Mouse (Mus musculus): Measurements from ENCODE around the gene Agtpbp1.

Agtpbp1 gene

GRCm38 (mm10) chr13:59533331-59533730, 51.7 kb downstream of the Agtpbp1 start:
- no peak for DNase-seq (ENCODE audit: low spot score in 2 of 2)

- no peak for DNase-seq (ENCODE audit: low spot score in 2 of 2)
Observed at GRCm38 (mm10) chr13:59531203-59531602, 53.8 kb downstream of the Agtpbp1 start.

- no peak for DNase-seq (ENCODE audit: low spot score in 2 of 2)
Observed at GRCm38 (mm10) chr13:59530491-59530890, 54.5 kb downstream of the Agtpbp1 start.

- no peak for DNase-seq (ENCODE audit: low spot score in 2 of 2)
Observed at GRCm38 (mm10) chr13:59521271-59522064, 63.6 kb downstream of the Agtpbp1 start.

DNA sequence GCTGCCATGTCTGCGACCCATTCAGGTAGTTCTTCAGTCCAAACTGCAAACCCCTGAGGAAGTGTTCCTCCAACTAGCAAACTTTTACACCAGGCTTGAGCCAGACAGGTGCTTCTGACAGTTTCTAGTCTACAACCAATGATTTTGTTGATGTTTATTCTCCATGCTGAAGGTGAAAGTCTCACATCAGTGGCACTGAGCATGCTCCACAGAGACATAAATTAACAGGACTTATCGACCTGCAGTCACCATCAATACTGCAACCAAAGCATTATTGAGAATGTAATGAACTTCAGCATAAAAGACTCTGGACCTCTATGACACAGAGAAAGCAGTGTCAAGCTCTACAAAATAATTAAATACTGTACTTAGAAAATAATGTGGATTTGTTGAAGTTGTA, 64.2 kb downstream of the Agtpbp1 start:
- DNase-seq (ENCODE audit: low spot score in 2 of 2): no peak

GRCm38 (mm10) chr13:59519479-59519878, 65.5 kb downstream of the Agtpbp1 start:
- no peak for DNase-seq (ENCODE audit: low spot score in 2 of 2)

GRCm38 (mm10) chr13:59518016-59518415, 67.0 kb downstream of the Agtpbp1 start:
- no peak for DNase-seq (ENCODE audit: low spot score in 2 of 2)

DNA sequence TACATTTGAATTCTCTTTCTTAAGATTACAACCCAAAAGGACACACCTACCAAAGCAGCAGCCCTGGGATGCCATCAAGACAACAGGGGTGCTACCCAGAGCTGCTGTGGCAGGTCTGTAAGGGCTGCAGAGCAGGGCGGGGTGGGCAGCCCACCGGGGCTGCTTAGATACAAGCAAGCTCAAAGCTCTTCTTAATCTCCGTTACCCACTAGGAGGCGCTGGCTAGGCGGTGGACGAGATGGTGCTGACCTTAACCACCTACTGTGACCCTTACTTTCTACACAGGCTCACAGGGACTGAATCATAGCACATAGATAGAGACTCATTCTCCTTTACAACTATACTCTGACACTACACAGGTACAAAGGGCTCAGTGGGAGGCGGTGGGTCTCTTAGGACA, 70.0 kb downstream of the Agtpbp1 start:
- no peak for DNase-seq (ENCODE audit: low spot score in 2 of 2)

GRCm38 (mm10) chr13:59509644-59510366, 75.2 kb downstream of the Agtpbp1 start:
- DNase-seq (ENCODE audit: low spot score in 2 of 2): no peak

GRCm38 (mm10) chr13:59508584-59508983, 76.4 kb downstream of the Agtpbp1 start:
- DNase-seq (ENCODE audit: low spot score in 2 of 2): no peak

- DNase-seq (ENCODE audit: low spot score in 2 of 2): no peak
Observed at GRCm38 (mm10) chr13:59506450-59506849, 78.6 kb downstream of the Agtpbp1 start.

- DNase-seq (ENCODE audit: low spot score in 2 of 2): no peak
Observed at GRCm38 (mm10) chr13:59505867-59506266, 79.2 kb downstream of the Agtpbp1 start.

- DNase-seq (ENCODE audit: low spot score in 2 of 2): no peak
Observed at GRCm38 (mm10) chr13:59503581-59503980, 81.4 kb downstream of the Agtpbp1 start.

DNA sequence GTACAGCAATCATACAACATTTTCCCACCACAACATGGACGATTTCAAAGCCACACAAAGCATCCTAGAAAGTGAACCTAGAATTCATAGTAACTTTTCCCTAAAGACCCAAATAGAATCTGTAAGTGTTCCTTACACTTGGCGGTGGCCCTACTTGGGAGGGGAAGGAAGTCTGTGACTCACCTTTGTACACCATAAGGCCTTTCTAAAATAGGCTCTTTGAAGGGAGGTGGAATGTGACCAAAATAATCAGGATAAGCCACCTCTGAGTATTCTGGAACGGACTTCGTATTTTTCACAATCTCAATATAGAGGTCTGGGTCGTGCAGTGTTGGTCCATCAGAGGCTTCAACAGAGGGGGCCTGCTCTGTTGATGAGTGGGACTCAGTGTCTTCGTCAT, 85.2 kb downstream of the Agtpbp1 start:
- no peak for DNase-seq (ENCODE audit: low spot score in 2 of 2)

DNA sequence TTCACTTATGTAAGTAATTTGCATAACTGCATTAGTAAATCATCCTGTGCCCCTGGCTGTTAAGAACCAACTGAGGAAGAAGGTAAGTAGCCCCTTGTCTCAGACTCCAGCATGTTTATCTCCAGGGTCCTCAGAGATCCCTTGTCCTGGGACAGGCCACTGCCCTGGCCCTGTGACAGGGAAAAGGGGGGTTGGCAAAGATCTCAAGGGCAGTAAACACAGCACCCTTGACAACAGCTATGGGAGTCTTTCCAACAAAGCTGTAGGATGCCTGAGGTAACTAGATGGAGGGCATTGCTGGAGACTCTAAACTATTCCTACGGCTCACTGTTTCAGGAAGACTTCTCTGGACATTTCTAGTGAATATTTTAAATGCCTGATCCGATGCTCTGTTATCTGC, 85.7 kb downstream of the Agtpbp1 start:
- DNase-seq (ENCODE audit: low spot score in 2 of 2): no peak

DNA sequence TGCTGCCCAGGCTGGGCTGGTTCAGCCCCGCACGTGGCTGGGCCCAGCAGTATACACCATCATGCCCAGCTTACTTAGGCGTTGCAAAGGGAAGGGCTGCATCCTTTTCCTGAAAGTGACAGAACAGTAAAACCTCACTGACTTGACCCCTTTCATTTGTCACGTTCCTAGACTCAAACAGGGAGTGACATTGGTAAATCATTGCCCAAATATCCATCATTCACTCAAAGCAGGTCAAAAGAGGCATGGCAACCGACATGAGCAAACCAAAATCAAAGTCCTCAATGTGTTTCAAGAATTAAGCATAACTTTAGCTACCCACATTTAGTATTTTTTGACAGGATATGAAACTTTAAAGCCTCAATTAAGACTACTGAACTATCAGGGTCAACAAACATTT, 86.8 kb downstream of the Agtpbp1 start:
- DNase-seq (ENCODE audit: low spot score in 2 of 2): no peak

GRCm38 (mm10) chr13:59495839-59496238, 89.2 kb downstream of the Agtpbp1 start:
- DNase-seq (ENCODE audit: low spot score in 2 of 2): no peak

- no peak for DNase-seq (ENCODE audit: low spot score in 2 of 2)
Observed at GRCm38 (mm10) chr13:59494619-59495262, 90.3 kb downstream of the Agtpbp1 start.

DNA sequence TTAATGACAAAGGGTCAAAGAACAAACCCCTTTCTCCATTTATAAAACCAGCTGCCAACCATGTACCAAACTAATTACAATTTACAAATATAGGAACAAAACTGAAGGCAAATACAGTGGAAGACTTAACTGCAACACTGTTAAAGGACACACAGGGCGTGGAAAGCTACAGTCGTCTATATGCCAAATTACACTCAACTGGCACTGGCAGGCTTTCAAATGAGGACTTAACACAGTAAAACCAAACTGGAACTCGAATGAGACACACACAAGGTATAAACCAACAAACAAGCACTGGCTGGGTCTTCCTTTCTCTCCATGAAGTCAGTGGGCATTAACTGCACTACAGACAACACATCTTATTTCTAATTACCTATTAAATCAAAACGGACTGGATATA, 94.3 kb downstream of the Agtpbp1 start:
- no peak for DNase-seq (ENCODE audit: low spot score in 2 of 2)

- no peak for DNase-seq (ENCODE audit: low spot score in 2 of 2)
Observed at GRCm38 (mm10) chr13:59489143-59489542, 95.9 kb downstream of the Agtpbp1 start.

- DNase-seq (ENCODE audit: low spot score in 2 of 2): no peak
Observed at GRCm38 (mm10) chr13:59487287-59487686, 97.7 kb downstream of the Agtpbp1 start.

DNA sequence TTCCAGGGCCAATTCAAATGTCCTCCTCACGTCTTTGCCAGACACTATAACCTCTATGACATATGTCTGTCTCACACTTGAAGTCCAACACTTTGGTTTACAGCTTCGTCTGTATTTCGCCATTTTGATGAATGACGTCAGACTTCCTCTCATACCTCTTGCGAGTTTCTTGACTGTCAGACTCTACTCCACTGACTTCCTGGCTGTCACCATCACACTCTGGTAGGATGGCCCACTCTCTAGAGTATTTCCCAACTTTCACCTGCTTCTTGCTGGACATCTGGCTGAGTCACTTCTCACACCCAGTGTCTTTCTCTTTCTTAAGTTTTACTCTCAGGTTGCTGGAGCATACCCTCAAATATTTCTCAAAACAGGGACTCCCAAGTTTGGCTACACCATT, 98.8 kb downstream of the Agtpbp1 start:
- DNase-seq (ENCODE audit: low spot score in 2 of 2): no peak

GRCm38 (mm10) chr13:59485456-59485855, 99.6 kb downstream of the Agtpbp1 start:
- DNase-seq (ENCODE audit: low spot score in 2 of 2): no peak

All from right cerebral cortex, postnatal 10 days (tissue).